Mouse (Mus musculus): ENCODE results near the gene Poldip3.

GRCm38 (mm10) chr15:83083530-83083929 is 65.7 kb downstream of the Poldip3 start:
- TF ChIP-seq CTCF (IDR thresholded peaks at IDR 0.05; ENCODE audit: low read depth, low read length) (no peak), POLR2A (IDR thresholded peaks at IDR 0.05; ENCODE audit: insufficient read depth, low read length) (no peak)

Data from ES-Bruce4 (cell line).